Mouse (Mus musculus) liver, postnatal 0 days (tissue): ENCODE results near the gene Keap1.

ENCODE experiments used
- CTCF ChIP-seq: sonication (generic); IDR thresholded peaks from 2 replicates; pipeline ENCODE4 v1.5.1; 2016; ENCODE audit warnings: antibody characterized with exemption, low read depth
- EP300 ChIP-seq: IDR thresholded peaks from 2 replicates; pipeline ENCODE4 v1.6.1; 2016; ENCODE audit warnings: antibody characterized with exemption, low read depth, mild to moderate bottlenecking

DNA sequence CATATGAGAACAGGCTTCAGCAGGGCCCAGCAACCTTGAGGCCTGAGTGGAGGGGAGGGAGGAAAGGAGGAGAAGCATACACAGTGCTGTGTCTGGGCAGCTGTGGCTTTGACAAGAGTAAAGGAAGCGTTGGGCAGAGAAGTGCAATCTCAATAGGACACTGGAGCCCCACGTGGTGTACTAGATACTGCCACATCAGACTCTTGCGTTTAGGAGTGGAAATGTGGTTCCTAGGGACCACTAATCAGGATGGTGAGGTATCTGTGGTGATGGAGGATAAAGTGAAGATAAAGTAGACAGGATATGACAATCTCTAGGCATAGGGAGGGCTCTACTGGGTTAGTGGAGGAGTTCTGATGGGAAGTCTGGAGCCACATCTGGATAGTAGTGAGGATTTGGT, 47.6 kb upstream of the Keap1 start:
- TF ChIP-seq EP300, result no peak
- no peak for TF ChIP-seq CTCF
